Mouse (Mus musculus): ENCODE measurements at regions not wholly inside any gene's neighbourhood (a gene's known extent, or its start where the extent isn't known, plus 50 kb on each side); places are given as distances from the start of the nearest gene placed in this dataset.

DNA sequence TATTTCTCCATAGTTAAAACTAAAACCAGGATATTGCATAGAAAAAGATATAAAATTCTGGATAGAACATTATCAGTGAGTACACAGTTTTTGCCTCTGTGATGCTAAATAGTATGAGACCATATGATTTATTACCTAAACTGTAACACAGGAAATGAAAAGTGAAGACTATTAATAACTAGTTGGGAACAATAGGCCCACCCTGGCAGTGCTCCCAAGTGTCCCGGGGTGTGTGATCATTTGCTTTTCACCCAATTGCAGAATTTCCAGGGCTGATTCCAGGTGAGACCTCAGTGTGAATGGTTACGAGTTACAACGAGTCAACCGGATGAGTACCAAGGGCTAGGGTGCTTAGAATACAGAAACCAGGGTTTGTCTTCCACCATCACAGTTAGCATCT, 172.6 kb upstream of the Tars start:
- WGBS (ENCODE audit: insufficient replicate concordance), result 65% methylated on average over 4 of the region's 4 CpGs
- no peaks in the 10 kb centered on the region for H3K36me3 ChIP-seq (ENCODE audit: control insufficient read depth, insufficient read depth)
- no peaks in the 10 kb centered on the region for H3K4me1 ChIP-seq (ENCODE audit: control insufficient read depth, low read depth, low read length)
- H3K4me3 ChIP-seq (ENCODE audit: low read depth, low read length), result no peak overlapping the region
- H3K27me3 ChIP-seq (ENCODE audit: control insufficient read depth, insufficient read depth, low read depth, low read length), result no peaks in the 10 kb centered on the region
- no peak for ATAC-seq (ENCODE audit: low read depth)
- no peak overlapping the region for H3K27ac ChIP-seq (ENCODE audit: low read length)
- H3K4me2 ChIP-seq (ENCODE audit: low read depth, low read length), result no peak overlapping the region
- no peak overlapping the region for H3K9ac ChIP-seq (ENCODE audit: low read depth, low read length)
- H3K9me3 ChIP-seq (replicated peaks; ENCODE audit: control insufficient read depth, low read length), result no peaks in the 10 kb centered on the region

DNA sequence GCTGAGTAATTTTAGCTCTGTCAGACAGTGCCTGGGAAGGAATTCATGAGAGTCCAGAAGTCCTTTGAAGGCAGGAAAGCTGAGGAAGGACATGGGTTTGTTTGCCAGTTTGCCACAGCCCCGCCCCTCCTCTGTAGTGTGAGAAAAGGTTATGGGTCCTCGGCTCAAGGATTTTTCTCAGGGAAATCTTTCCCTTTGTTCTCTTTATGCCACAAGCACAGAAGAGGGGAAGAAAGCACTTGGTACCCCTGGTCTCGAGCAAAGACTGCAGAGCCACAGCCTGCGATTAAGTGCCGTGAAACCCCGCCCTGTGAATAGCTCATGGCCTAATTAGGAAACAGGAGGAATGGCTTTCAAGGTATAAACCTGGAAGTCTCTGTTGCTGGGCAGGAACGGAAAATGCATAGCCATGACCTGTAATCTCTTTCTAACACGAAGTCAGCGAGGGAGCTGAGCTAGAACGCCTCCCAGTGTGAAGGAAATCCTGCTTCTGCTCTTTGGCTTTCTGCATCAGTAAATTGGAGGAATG, 166.1 kb upstream of the Tars start:
- Histone ChIP-seq H3K9ac (ENCODE audit: low read depth, low read length) (no peak overlapping the region), H3K4me1 (ENCODE audit: control insufficient read depth, low read depth, low read length) (no peaks in the 10 kb centered on the region), H3K27me3 (ENCODE audit: control insufficient read depth, insufficient read depth, low read depth, low read length) (no peaks in the 10 kb centered on the region), H3K9me3 (replicated peaks; ENCODE audit: control insufficient read depth, low read length) (no peaks in the 10 kb centered on the region), H3K4me2 (ENCODE audit: low read depth, low read length) (no peak overlapping the region), H3K36me3 (ENCODE audit: control insufficient read depth, insufficient read depth) (no peaks in the 10 kb centered on the region), H3K4me3 (ENCODE audit: low read depth, low read length) (no peak overlapping the region), H3K27ac (ENCODE audit: low read length) (no peak overlapping the region)
- WGBS (ENCODE audit: insufficient replicate concordance), result 29% methylated on average over 10 of the region's 10 CpGs
- no peak for ATAC-seq (ENCODE audit: low read depth)

DNA sequence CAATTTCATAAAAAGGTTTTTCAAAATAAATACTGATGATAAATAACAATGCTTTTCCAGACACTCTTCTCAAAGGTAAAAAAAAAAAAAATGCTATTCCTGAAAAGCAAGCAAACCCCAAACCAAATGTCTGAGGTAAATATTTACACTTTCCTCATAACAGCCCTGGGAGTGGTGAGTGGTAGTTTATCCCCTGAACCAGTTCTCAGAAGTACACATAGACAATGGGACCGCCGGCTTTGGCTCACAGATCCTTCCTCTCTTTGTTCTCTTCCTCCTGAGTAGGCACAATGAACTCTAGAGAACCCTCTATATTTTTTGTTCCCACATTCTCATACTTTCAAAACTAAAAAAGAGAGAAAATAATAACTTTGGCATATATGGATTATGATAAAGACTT, 153.1 kb upstream of the Tars start:
- H3K4me2 ChIP-seq (ENCODE audit: low read depth, low read length), result no peak overlapping the region
- no peak overlapping the region for H3K4me3 ChIP-seq (ENCODE audit: low read depth, low read length)
- no peaks in the 10 kb centered on the region for H3K4me1 ChIP-seq (ENCODE audit: control insufficient read depth, low read depth, low read length)
- no peak for ATAC-seq (ENCODE audit: low read depth)
- 35% methylated on average over 2 of the region's 2 CpGs for WGBS (ENCODE audit: insufficient replicate concordance)
- no peaks in the 10 kb centered on the region for H3K36me3 ChIP-seq (ENCODE audit: control insufficient read depth, insufficient read depth)
- no peak overlapping the region for H3K9ac ChIP-seq (ENCODE audit: low read depth, low read length)
- no peaks in the 10 kb centered on the region for H3K27me3 ChIP-seq (ENCODE audit: control insufficient read depth, insufficient read depth, low read depth, low read length)
- H3K9me3 ChIP-seq (replicated peaks; ENCODE audit: control insufficient read depth, low read length), result no peaks in the 10 kb centered on the region
- H3K27ac ChIP-seq (ENCODE audit: low read length), result no peak overlapping the region

DNA sequence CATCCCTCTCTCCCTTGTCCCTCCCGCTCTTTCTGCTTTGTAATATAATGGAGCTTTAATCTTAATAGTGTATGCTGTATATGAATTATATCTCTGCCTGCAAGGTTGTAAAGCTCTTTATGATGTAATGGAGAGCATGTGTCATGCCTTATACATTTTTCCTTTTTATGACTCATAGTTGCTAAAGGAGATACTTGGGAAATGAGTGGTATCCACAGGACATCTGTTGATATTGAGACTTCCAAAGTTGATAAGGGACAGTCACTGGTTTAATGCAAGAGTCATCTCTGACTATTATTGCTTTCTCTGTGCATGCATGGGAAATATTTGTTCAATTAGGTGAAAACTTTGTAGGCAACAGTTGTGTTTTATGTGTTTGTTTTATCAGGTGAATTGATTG, 152.6 kb upstream of the Tars start:
- no peak overlapping the region for H3K4me2 ChIP-seq (ENCODE audit: low read depth, low read length)
- H3K27me3 ChIP-seq (ENCODE audit: control insufficient read depth, insufficient read depth, low read depth, low read length), result no peaks in the 10 kb centered on the region
- no peak for ATAC-seq (ENCODE audit: low read depth)
- 73% methylated on average over 1 of the region's 1 CpGs for WGBS (ENCODE audit: insufficient replicate concordance)
- no peaks in the 10 kb centered on the region for H3K4me1 ChIP-seq (ENCODE audit: control insufficient read depth, low read depth, low read length)
- H3K27ac ChIP-seq (ENCODE audit: low read length), result no peak overlapping the region
- no peak overlapping the region for H3K9ac ChIP-seq (ENCODE audit: low read depth, low read length)
- no peaks in the 10 kb centered on the region for H3K36me3 ChIP-seq (ENCODE audit: control insufficient read depth, insufficient read depth)
- H3K4me3 ChIP-seq (ENCODE audit: low read depth, low read length), result no peak overlapping the region
- no peaks in the 10 kb centered on the region for H3K9me3 ChIP-seq (replicated peaks; ENCODE audit: control insufficient read depth, low read length)

DNA sequence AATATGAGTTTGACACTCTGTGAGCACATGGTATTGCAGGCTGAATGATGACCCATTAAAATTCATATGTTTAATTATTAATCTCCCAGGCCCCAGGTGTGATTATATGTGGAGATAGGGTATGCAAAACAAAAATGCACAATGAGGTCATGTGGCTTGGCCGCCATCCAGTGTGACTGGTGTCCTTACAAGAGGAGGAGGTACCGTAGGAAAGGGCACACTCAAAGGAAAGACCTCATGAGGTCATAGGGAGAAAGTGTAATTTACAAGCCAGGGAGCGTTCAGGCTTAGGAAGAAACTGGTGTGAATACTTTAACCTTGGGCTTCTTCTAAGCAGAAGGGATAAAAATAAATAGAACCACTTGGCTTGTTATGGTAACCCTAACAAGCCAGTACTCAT, 140.0 kb upstream of the Tars start:
- Histone ChIP-seq H3K4me3 (ENCODE audit: low read depth, low read length) (no peak overlapping the region), H3K27ac (ENCODE audit: low read length) (no peak overlapping the region), H3K36me3 (ENCODE audit: control insufficient read depth, insufficient read depth) (no peaks in the 10 kb centered on the region), H3K4me1 (ENCODE audit: control insufficient read depth, low read depth, low read length) (no peaks in the 10 kb centered on the region), H3K27me3 (ENCODE audit: control insufficient read depth, insufficient read depth, low read depth, low read length) (no peaks in the 10 kb centered on the region), H3K9me3 (replicated peaks; ENCODE audit: control insufficient read depth, low read length) (no peaks in the 10 kb centered on the region), H3K4me2 (ENCODE audit: low read depth, low read length) (no peak overlapping the region), H3K9ac (ENCODE audit: low read depth, low read length) (no peak overlapping the region)
- WGBS (ENCODE audit: insufficient replicate concordance), result 65% methylated on average over 3 of the region's 3 CpGs
- ATAC-seq (ENCODE audit: low read depth), result no peak

DNA sequence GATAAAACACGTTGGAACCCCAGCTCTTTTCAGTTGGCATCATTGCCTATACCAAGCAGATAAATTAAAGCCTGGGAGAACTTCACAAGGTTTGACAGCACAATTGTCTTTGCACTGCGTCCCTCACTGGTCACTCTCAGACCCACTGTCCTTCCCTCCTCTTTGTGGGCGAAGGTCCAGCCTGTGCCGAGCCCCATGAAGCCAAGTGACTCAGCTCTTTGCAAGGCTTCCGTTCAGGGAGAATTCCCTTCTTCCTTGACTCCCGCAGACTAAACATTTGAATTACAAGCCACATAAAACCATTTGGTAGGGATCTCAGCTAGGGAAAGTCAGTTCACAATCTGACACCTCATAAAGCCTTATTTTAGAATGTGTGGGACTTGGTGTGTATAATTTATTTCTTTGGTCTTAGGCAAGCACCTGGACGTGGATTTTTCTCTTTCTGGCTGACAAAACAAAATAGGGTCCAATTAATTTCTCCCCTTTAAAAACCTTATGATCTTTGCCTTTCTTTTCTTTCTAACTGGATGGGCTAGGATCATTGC, 136.7 kb upstream of the Tars start:
- Histone ChIP-seq H3K27ac (ENCODE audit: low read length) (no peak overlapping the region), H3K9ac (ENCODE audit: low read depth, low read length) (no peak overlapping the region), H3K36me3 (ENCODE audit: control insufficient read depth, insufficient read depth) (no peaks in the 10 kb centered on the region), H3K4me1 (ENCODE audit: control insufficient read depth, low read depth, low read length) (no peaks in the 10 kb centered on the region), H3K4me3 (ENCODE audit: low read depth, low read length) (no peak overlapping the region), H3K9me3 (replicated peaks; ENCODE audit: control insufficient read depth, low read length) (no peaks in the 10 kb centered on the region), H3K27me3 (ENCODE audit: control insufficient read depth, insufficient read depth, low read depth, low read length) (no peaks in the 10 kb centered on the region), H3K4me2 (ENCODE audit: low read depth, low read length) (no peak overlapping the region)
- 40% methylated on average over 7 of the region's 7 CpGs for WGBS (ENCODE audit: insufficient replicate concordance)
- ATAC-seq (ENCODE audit: low read depth), result no peak

DNA sequence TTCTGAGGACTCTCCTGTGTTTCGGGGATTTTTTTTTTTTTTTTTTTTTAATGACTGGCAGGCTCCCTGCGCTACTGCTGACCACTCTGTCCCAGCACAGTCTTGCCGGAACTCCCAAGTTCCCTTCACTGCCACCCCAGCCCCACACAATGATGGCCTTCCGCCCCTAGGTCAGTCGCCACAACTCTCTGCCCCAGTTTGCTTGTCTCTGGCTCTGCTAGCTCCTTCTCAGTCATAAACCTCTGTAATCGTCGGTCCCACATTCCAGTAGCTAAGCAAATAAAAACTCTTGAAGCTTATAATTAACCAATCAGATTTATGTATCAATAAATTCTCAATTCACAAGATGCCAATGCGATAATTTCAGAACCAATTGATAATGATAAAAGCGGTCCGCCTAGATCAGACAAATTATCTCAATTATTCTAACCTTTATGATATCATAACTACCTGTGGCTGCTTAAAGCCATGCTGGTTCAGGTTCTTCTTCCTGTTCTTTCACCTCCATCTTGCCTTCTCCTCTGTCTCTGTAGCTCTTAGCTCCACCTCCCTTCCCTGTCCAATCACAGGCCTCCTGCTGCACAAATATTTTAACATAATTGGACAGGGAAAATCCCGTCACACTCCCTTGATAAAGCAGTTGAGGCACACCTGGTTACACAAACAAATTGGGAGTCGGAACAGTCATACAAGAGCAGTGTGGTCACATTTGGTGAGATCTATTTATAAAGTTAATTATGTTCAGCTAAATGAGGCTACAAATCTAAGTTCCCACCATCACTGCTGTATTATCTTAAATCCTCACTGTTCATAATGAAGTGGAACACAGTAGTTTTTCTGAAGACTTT, 135.2 kb upstream of the Tars start:
- H3K4me3 ChIP-seq (ENCODE audit: low read depth, low read length), result no peak overlapping the region
- H3K9ac ChIP-seq (ENCODE audit: low read depth, low read length), result no peak overlapping the region
- no peaks in the 10 kb centered on the region for H3K4me1 ChIP-seq (ENCODE audit: control insufficient read depth, low read depth, low read length)
- no peaks in the 10 kb centered on the region for H3K9me3 ChIP-seq (replicated peaks; ENCODE audit: control insufficient read depth, low read length)
- H3K4me2 ChIP-seq (ENCODE audit: low read depth, low read length), result no peak overlapping the region
- H3K36me3 ChIP-seq (ENCODE audit: control insufficient read depth, insufficient read depth), result no peaks in the 10 kb centered on the region
- no peaks in the 10 kb centered on the region for H3K27me3 ChIP-seq (ENCODE audit: control insufficient read depth, insufficient read depth, low read depth, low read length)
- no peak overlapping the region for H3K27ac ChIP-seq (ENCODE audit: low read length)
- no peak for ATAC-seq (ENCODE audit: low read depth)
- WGBS (ENCODE audit: insufficient replicate concordance), result 67% methylated on average over 12 of the region's 12 CpGs

DNA sequence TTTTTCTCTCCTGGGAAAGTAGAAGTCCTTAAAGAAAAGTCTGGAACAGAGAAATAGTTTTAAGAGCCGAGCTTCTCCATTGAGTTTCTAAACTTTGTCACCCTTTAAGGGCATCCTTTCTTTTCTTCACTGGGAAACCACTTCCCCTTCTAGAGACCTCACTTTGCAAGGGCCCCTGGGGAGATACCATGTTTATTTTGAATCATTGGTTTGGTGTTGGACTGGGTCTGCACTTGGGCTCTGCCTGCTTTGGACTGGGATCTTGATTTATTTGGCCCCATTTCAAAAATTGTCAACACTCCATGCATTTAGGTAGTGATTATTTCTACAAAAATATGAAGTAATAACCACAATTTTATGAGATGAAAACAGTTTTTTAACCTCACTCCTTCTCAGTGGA, 134.2 kb upstream of the Tars start:
- no peak for ATAC-seq (ENCODE audit: low read depth)
- H3K9ac ChIP-seq (ENCODE audit: low read depth, low read length), result no peak overlapping the region
- H3K27me3 ChIP-seq (ENCODE audit: control insufficient read depth, insufficient read depth, low read depth, low read length), result no peaks in the 10 kb centered on the region
- H3K4me3 ChIP-seq (ENCODE audit: low read depth, low read length), result no peak overlapping the region
- WGBS (ENCODE audit: insufficient replicate concordance), result 27% methylated on average over 1 of the region's 1 CpGs
- H3K9me3 ChIP-seq (replicated peaks; ENCODE audit: control insufficient read depth, low read length), result no peaks in the 10 kb centered on the region
- no peaks in the 10 kb centered on the region for H3K36me3 ChIP-seq (ENCODE audit: control insufficient read depth, insufficient read depth)
- H3K4me2 ChIP-seq (ENCODE audit: low read depth, low read length), result no peak overlapping the region
- no peaks in the 10 kb centered on the region for H3K4me1 ChIP-seq (ENCODE audit: control insufficient read depth, low read depth, low read length)
- no peak overlapping the region for H3K27ac ChIP-seq (ENCODE audit: low read length)

DNA sequence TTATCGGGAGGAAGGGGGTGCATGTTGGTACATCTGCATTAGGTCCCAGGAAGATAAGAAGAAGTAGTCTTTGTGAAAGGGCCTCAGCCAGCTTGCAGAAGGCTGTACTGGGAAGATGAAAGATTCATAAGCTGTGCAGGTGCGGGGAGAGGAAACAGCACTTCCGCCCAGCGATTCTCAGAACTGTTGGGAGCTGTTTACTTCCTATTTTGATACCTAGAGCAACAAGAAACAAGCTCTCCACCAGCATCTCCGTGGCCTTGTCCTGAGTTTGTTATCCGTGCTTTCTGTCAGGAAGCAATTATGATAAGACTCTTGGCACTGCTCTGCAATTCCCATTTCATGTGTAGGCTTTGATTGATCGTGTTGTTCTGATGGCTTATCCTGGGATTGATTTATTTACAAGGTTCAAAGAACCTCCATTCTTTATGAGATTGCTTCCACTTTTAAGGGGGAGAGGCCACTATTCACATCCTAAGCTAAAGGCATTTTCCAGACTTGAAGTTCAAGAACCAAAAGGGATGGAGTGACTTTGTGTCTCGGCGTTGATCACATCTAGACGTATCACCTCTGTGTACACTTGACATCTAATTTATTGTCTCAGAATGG, 133.6 kb upstream of the Tars start:
- Histone ChIP-seq H3K27me3 (ENCODE audit: control insufficient read depth, insufficient read depth, low read depth, low read length) (no peaks in the 10 kb centered on the region), H3K9ac (ENCODE audit: low read depth, low read length) (no peak overlapping the region), H3K4me1 (ENCODE audit: control insufficient read depth, low read depth, low read length) (no peaks in the 10 kb centered on the region), H3K4me3 (ENCODE audit: low read depth, low read length) (no peak overlapping the region), H3K4me2 (ENCODE audit: low read depth, low read length) (no peak overlapping the region), H3K27ac (ENCODE audit: low read length) (no peak overlapping the region), H3K9me3 (replicated peaks; ENCODE audit: control insufficient read depth, low read length) (no peaks in the 10 kb centered on the region), H3K36me3 (ENCODE audit: control insufficient read depth, insufficient read depth) (no peaks in the 10 kb centered on the region)
- 15% methylated on average over 10 of the region's 10 CpGs for WGBS (ENCODE audit: insufficient replicate concordance)
- no peak; the same call in 1 of the 2 replicates for ATAC-seq (ENCODE audit: low read depth)
